Mouse (Mus musculus) mature B cell (primary cell): Measurements from ENCODE around the gene Zfp74.
"Not testable (repeated sequence)": the region's sequence is repeated elsewhere in the genome, so short reads cannot be mapped to it uniquely, and the experiment has no call there.

Experiments used
- in situ Hi-C: fragments of 300-500 bp; cut with MboI; formaldehyde crosslinking; loops from 2 replicates; pipeline ENCODE4 v1.14.3; 2019

Gene Zfp74

DNA sequence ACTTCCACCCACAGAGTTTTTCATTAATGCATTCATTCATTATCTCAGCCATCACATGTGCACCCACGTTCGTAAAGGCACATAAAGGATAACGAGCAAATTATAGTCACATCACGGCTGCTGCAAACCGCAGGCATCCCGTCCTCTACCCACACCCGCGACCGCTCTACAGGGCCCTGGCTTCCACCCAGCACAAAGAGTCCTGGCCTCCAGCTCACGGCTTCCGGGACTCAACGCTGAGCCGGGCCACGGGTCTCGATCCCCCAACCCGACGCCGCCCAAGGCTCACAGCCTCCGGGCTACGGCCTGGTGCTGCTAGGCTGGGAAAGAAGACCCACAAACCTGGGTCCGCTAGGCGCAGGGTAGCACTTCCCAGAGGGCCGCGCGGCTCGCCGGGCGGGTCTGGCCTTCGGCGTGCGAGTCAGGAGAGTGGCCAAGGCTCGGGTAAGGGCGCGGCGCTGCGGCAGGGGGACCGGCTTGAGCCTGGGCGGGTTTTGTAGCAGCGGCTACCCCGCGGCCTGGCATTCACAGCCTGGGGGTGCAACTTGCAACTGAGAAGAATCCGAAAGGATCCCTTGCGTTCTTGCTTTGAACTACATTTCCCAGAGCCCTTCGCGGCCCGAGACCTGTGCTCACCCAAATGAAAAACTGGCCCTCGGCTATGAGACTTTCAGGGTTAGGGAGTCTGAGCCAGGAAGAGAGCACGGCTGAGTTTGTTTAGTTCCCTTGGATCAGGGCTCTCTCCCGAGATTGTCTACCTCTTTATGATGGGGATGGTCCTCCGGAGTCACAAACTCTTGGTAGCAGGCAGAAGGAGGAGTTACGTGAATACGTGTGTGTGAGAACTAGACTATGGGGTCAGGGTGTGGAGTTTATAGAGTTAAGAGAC lies at the start of gene Zfp74:
Zfp74 (minus strand) TSS at position 577 of the 889 bp plus-strand sequence.
- in situ Hi-C loops: no loop called here

DNA sequence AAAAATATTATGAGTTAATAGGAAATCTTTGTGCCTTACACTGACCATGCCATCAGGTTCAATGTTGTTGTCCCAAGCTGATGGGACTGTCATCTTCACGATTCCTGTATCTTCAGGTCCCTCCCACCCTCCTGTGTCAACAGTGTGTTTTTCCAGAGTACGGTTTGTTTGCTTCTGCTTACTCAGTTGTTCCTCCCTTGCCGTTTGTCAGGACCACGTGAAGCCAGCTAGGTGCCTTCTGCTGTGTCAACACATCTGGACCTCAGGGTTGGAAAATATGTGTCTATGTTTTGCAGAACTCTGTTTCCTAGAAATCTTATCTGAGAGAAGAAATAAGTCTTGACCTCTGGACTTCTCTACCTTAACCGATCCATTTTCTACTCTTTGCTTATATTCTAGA lies 46.7 kb upstream of the Zfp74 start:
- in situ Hi-C loops: no loop called here

DNA sequence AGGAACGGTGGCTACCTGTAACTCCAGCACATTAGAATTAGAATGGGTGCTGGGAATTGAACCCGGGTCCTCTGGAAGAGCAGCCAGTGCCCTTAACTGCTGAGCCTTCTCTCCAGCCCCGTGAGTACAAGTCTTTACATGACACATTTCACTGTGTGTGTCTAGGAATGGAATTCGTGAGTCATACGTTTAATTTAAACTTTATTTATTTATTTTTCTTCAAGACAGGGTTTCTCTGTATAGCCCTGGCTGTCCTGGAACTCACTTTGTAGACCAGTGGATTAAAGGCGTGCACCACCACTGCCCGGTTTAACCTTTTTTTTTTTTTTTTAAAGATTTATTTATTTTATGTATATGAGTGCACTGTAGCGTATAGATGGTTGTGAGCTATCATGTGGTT lies 41.2 kb upstream of the Zfp74 start:
- in situ Hi-C loops: no loop called here

DNA sequence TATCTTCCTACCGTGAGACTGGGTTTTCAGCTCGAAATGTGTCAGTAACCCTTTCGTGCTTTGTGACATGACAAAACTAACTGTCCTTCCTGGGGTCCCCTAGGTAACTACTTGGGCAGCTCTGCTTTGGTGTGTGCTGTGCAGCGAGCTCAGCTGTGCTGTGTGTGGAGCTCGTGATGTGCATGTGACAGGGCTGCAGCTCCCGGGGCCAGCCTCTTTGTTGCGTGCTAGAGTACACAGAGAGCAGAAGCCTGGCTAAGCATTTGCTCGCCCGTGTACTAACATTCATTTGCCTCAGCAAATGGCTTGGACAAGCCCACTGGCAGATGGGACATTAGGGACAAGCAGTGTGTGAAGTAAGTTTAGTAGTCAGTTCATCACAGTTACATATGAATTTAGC lies 39.5 kb upstream of the Zfp74 start:
- in situ Hi-C loops: no loop called here

DNA sequence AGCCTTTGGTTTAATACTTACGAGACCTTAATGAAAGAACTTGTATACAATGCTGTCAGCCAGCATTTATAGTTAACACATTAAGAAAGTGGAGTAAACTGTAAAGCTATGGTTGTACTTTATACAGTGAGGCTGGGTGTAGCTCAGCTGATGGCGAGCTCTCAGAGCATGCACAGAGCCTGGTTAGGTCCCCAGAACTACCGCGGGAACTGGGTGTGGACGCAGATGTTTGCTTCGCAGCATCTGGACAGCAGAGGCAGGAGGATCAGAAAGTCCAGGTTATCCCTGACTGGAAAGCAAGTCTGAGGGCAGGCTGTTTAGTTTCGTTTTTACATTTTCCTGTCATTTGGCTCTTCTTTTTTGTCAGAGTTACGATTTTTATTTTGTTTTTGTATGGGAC lies 38.8 kb upstream of the Zfp74 start:
- in situ Hi-C loops: no loop called here

DNA sequence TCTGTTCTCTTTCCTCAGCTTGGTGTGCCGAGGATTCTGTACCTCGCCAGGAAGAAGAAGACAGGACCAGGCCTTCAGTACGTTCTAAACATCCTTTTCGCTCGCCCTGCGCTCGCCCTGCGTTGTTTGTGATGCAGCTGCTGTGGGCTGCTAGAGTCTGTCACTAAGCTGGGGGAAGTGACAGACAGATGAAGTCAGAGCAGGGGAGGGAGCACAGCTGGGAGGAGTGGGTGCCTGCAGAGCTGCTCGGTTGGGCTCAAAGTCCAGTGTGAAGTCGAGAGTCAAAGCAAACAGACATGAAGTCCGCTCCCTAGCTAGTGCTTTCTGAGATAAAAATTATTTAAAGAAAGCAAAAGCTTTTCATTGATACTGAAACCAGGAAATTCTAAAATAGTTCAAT lies 35.1 kb upstream of the Zfp74 start:
- in situ Hi-C loops: no loop called here

DNA sequence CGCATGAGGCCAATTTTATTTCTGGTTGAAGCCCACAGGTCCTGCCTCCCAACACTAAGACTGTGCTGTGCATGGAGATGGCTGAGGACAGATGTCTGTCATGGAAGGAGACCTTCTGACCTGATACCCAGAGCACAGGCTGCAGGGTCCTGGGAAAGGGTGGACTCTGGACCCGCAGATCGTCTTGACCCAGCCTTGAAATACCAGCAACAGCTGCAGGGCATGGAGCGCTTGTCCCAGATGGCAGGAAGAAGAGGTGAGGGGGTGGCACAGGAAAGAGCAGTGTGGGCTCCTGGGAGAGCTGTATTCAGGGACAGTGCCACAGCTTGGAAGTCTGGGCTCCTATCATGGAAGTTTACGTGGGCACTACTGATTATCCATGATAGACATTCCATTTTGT lies 33.7 kb upstream of the Zfp74 start:
- in situ Hi-C loops: no loop called here

DNA sequence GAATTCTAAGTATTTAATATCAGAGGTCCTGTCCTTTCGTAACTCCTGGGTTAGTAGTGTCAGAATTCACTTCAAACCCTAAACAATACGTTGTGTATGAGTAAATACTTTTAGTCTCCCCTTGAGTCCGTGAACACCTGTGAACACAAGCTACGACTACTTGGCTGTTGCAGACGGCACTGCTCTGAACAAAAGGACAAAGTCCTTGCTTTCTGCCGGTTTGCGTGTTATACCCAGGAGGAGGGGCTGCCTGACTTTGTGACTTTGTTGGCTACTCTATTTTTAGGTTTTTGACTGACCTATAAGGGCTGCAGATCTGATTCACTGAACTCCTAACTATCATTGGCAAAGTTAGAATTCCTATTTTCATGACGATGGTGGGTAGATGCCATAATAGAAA lies 32.2 kb upstream of the Zfp74 start:
- in situ Hi-C loops: no loop called here

DNA sequence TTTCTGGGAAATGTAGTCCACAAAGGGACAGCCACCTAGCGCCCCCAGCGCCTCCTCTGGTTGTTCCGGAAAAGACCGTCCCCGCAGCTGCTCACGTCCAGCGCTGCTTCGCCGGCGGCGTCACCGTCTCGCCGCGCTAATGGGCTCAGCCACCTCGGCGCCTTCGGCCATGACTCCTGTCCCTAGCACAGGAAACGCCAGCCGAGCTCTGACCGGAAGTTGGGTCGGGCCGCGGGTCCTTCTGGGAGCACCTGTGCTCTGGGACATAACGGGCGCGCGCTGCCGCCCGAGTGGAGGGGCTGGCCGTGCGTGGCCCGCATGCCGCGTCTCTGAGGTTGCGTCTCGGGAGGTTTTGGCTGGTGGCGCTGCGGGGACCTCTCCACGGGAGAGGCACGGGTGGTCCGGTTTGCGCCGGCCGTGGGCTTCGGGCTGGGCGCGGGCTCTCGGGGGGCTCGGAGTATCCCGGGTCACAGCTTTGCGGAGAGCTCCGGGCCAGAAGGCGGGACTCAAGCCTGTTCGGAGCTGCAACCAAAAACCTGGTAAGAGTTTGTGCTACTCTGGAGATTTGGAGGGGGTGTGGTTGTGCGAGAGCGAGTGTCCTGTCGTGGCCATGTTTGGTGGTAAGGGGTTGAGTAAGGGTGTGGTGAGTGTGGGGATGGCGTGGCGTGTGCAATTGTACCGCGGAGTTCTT lies 29.9 kb upstream of the Zfp74 start, which contains the start of gene Zfp568:
Zfp568 (plus strand) TSS at position 266 of the 691 bp plus-strand sequence.
- in situ Hi-C loops: no loop called here

DNA sequence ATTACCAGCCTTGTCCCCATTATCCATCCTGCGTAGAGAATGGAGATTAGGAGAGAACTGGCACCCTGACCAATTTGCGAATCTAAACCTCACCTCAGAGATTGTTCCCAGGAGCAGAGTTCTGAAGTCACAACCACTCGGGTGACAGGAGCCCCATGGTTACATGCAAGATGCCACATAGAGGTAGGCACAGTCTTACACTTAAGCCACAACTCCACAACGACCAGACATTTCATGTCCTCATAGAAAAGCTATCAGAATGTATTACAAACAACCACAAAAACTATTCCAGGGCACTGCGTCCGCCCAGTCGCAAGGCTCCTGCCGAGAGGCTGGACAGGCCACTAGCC lies 29.4 kb upstream of the Zfp74 start:
- in situ Hi-C loops: no loop called here

DNA sequence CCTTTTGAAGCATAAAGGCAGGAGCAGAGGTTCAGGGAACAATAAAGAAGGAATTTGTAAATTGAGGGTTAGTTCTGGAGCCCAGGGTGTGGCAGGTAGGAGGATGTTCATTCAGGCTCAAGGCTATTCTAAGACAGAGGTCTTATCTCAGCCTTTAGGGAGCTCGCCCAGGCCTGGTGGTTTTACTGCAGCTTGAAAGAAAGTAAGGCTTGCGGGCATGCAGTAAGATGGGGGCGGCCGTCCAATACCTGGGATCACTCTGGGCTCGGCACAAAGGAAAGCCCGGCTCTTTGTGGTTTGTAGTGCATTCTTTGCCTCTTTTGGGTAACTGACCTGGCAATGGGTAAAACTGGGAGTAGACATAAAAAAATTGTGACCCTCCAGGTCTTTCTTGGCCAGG lies 29.0 kb upstream of the Zfp74 start:
- in situ Hi-C loops: no loop called here

DNA sequence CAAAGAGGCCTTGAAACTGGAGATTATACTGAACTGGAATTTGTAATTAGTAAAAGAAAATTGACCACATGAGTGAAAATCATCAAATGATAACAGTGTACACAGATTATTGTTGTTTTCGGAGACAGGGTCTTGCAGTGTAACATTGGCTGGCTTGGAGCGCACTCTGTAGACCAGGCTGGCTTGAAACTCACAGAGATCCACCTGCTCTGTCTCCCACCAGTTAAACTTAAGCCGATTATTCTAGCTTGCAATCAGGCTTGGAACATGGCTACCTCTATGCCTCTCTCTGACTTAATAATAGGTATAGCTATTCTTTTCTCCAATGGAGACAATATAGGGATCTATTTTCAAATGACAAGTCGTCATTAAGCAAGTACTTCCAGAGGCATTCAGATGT lies 28.5 kb upstream of the Zfp74 start:
- in situ Hi-C loops: no loop called here

DNA sequence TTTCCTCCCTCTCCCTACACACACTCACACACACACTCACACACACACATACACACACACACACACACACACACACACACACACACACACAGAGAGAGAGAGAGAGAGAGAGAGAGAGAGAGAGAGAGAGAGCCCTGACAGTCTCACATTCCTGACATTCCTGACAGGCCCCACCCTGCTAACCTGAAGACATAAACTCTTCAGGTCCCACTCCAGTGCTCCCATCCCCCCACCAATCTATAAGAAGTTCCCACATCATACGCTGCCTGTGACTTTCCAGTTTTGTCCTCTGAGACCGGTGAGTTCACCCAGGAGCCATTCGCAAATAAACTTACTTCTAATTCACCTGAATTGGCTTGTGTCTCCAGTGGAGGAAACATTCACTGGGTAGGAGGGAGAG lies 28.0 kb upstream of the Zfp74 start:
- in situ Hi-C loops: no loop called here

DNA sequence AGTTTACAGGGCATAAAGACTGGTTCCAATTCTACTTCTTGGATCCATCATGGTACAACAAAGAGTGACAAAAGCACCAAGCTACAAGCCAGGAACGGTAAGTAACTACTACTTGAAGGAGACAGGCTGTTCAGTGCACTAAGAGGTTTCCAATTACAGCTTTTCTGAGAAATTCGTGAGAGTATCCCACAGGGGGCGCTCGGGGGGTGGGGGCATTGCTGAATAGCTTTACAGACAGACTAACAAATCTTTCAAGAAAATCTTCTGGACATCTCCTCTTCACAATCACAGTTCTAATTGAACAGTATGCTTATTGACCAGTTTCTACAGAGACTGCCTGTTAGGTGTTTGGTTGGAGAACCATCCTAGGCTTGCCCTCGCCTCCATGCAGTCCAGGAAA lies 27.6 kb upstream of the Zfp74 start:
- in situ Hi-C loops: no loop called here

DNA sequence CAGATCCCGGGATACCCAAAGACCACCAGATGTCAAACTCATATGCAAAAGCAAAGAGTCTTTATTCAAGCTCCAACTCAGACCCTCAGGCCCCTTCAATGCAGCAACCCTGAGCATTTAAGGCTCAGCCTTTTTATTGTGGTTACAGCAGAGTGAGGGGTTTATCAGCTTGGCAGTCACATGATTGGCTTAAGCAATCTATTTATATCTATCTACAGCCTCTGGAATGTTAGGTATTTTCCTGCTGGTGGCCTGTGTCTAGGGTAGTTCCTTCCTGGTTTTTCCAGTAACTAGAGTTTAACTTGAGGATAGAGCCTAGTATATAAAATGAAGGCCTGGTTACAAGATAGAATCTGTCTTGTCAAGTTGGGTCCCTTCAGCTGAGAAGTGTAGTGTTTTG lies 26.9 kb upstream of the Zfp74 start:
- in situ Hi-C loops: no loop called here

DNA sequence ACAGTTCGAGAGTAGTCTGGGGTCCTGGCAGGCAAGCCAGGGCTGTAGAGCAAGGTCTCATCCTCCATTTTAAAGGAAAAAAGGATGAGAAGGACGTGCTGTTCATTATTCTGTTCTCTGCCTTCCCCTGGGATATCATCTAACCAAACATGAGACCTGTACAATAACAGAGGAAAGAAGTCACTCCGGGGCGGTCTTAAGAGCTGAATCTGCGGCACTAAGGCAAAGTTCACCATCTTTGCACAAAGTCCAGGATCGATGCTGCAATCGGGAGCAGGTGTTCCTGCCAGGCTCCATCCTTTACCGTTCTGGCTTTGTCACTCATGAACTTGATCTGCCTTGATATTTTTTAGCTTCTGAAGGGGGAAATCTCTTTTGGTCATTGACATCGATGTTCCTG lies 16.8 kb upstream of the Zfp74 start:
- in situ Hi-C loops: no loop called here

DNA sequence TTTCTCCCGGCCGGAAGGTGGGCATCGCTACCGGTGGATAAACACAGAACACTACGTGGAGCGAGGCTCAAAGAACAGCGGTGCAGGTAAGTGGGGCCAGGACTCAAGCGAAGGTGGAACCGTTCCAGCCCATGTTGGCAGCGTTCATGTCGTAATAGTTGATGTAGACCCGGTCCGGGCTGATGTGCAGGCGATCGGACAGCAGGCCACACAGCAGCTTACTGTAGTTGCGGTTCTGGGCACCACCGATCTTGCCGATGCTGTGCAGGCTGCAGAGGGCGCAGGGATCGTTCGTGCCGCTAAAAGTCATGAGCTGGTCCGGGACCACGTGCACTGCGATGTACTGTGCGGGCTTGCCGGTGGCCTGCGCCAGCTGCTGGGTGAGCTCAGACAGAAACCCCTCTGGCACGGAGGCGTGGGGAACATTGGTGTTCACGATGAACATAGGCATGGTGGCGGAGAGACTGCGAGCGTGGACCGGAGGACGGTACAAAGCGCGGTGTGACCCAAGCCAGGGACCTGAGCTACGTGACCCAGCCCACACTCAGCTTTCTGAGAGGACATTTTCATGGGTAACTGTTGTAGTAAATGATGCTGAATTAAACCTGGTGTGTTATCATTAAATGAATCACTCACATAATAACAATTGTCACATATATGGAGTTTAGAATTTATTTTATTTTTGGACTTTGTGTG lies 11.4 kb upstream of the Zfp74 start:
- in situ Hi-C loops: not testable (repeated sequence)

DNA sequence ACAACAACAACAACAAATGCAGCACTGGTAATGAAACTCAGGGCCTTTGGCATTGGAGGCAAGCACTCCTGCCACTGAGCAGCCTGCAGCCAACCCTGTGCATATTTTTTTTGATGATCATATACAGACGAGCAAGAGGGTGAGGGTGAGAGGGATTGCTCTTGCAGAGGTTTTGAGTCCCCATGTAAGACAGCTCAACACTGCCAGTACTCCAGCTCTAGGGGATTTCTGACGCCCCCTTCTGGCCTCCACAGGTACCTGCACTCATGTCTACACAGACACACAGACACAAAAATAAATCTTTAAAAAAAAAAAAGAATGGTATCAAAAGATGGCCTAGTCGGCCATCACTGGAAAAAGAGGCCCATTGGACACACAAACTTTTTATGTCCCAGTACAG lies 5.1 kb upstream of the Zfp74 start:
- in situ Hi-C loops: no loop called here

DNA sequence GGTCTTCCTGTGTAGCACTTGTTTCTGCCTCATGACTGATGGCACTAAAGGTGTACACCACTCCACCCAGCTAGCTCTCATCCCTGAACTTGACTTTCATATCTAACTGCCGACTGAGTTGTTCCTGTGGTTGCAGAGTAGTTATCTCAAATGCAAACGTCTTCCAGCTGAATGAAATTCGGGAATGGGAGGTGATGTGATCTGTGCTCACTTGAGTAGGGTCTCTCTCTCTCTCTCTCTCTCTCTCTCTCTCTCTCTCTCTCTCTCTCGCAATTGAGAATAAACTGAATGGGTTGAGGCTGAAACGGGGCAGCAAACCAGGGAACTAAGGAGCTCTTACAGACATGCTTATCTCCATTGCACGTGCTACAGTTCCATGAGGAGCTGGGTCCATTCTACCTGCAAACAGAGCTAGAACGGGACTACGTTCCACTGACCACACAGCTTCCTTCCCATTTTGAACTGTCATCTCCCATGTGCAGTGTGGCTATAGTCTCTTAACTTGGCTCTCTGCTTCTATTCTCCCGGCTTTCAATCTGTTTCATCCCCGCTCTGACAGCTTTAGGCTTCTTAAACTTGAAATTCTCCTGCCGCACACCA lies 4.3 kb upstream of the Zfp74 start:
- in situ Hi-C loops: no loop called here

DNA sequence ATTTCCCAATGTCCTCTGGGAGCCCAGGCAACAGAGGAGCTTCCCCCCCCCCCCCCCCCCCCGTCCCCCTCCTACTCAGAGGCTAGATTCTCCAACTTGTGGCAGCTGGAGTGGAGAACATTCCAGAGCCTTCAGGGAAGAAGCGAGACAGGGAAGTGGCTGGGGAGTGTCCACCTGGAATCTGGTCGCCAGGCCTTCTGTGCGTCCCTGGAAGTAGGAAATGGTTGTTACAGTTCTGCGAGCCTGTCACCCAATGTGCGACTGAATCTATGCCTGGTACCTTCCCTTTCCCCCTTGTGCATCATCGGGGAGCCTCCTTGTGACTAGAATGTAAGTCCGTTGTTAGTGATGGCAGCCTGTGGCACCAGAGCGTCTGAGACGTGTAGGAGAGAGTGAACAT lies 2.4 kb upstream of the Zfp74 start:
- in situ Hi-C loops: no loop called here

DNA sequence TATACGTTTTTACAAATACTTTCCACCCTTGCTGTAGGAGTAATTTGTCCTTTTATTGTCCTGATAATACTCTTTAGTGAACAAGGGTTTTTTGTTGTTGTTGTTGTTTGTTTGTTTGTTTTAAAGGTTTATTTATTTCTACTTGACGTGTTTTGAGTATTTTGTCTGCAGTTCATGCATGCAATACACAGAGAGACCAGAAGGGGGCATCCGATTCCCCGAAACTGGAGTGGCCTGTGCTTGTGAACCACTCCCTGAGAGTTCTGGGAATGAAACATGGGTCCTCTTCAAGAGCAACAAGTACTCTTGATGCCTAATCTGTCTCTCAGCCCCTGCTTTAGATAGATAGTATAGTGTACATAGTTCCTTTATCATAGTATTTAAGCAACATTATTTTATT lies 842 bp upstream of the Zfp74 start:
- in situ Hi-C loops: no loop called here

DNA sequence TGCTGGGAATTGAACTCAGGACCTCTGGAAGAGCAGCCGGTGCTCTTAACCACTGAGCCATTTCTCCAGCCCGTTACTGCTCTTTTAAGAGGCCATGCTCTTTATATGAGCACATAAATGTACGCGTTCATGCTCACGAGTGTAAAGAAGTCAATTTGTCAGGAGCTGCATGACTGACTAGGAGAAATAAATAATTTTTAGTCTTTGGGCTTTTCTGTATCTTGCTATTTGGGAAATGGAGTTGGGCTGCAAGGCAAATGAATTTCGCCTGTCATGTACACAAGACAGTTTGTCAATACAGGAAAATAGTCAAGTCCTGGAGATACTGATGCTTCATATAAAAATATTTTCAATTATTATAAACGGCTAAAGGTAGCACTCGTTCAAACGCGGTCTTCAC lies 803 bp downstream of the Zfp74 start:
- in situ Hi-C loops: no loop called here

DNA sequence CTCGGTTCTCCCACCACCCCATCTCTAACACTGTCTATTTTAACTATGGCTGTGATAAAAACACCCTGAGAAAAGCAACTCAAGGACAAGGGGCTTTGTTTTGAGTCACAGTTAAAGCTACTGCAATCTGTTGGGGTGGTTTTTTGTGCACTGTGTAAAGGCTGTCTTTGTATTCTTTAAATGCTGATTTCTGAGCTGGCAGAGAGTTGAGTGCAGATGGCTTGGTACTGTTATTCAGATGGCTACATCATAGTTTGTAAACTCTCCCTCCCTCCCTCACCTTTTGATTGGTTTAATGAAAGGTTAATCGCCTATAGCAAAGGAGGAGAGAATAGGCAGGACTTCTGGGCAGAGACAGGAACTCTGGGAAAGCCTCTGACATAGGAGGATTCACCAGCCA lies 9.7 kb downstream of the Zfp74 start:
- in situ Hi-C loops: no loop called here
